Mouse (Mus musculus): ENCODE results near the gene Bpifa5.

DNA sequence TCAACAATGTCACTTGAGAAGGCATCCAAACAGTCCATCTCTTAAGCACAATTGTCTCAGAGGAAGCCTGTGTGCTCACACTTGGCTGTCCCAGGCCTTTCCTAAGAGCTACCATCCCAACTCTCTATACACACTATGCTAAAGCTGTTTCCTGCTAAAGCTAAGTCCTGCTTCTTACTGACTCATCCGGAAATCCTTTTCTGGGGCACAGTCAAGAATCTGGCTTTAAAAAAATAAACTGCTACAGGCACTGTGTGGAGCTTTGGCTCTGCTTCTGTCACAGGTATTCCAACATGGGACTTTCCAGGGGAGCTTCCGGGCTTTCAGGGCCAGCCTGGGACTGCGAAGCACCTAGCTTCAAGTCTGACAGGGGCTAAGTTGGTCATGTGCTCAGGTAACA, 23.3 kb downstream of the Bpifa5 start:
- TF ChIP-seq GATA1 (IDR thresholded peaks at IDR 0.05; ENCODE audit: borderline replicate concordance, low read length) = no peak
- TF ChIP-seq FLI1 (IDR thresholded peaks at IDR 0.05; ENCODE audit: low read length) = no peak

Measured in megakaryocyte, embryonic 14.5 days (primary cell).